Mouse (Mus musculus) cortical plate, adult 2 months (tissue): ENCODE data around the gene Coq9. TPM values are rescaled to one million over a fixed set of nuclear protein-coding genes. Genes with fewer than 3 reads are reported as not detected.
"Not testable (repeated sequence)": the region's sequence is repeated elsewhere in the genome, so short reads cannot be mapped to it uniquely, and the experiment has no call there.

ENCODE experiments used
- H3K27ac ChIP-seq: fragments of 200-500 bp; 2 replicates; pipeline ENCODE4 v1.5.1; 2012; ENCODE audit warnings: low read length, control low read depth, inconsistent platforms; ENCODE audit not compliant: insufficient read depth
- H3K4me1 ChIP-seq: fragments of 200-500 bp; 2 replicates; pipeline ENCODE4 v1.6.1; 2011; ENCODE audit warnings: low read length; ENCODE audit not compliant: control insufficient read depth, insufficient read depth
- H3K4me3 ChIP-seq: fragments of 200-500 bp; 2 replicates; pipeline ENCODE4 v1.5.1; 2011; ENCODE audit warnings: mild to moderate bottlenecking, low read length, control low read depth; ENCODE audit not compliant: insufficient read depth
- CTCF ChIP-seq: fragments of 200-500 bp; IDR thresholded peaks from 2 replicates; pipeline ENCODE4 v1.5.1; 2011; ENCODE audit warnings: mild to moderate bottlenecking, control low read depth, low read length; ENCODE audit not compliant: insufficient read depth; ENCODE audit errors: extremely low read depth
- POLR2A ChIP-seq: fragments of 200-500 bp; IDR thresholded peaks from 2 replicates; pipeline ENCODE4 v1.6.1; 2011; ENCODE audit warnings: mild to moderate bottlenecking, low read length, control low read depth; ENCODE audit not compliant: insufficient read depth; ENCODE audit errors: extremely low read depth
- polyA plus RNA-seq: library from polyadenylated mRNA; depleted of rRNA; stranded (reverse); fragments of >200 nt; gene quantifications from 2 replicates; pipeline ENCODE4 v1.2.3, GENCODE M21; 2012

Coq9 gene
- polyA plus RNA-seq, 1 experiment: 103 TPM

DNA sequence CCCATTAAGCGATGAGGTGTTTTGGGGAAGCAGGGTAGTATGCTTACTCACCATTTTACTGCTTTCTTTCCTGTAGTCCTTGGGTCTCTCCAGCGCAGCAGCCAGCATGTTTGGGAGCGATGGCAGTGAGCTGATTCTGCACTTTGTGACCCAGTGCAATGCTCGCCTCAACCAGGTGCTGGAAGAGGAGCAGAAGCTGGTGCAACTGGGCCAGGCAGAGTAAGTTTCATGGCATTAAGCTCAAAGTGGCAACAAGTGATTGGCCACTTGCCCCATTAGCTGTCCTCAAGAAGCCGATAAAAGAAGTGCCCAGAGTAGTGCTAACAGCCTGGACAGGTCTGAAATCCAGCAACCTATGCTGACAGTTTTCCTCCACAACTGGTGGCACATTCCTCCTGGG is 11.9 kb downstream of the Coq9 start:
- H3K4me1 ChIP-seq: no peaks in the 10 kb centered on the region
- H3K27ac ChIP-seq: no peak overlapping the region
- H3K4me3 ChIP-seq: no peak overlapping the region
- no peak for TF ChIP-seq POLR2A
- TF ChIP-seq CTCF: no peak

DNA sequence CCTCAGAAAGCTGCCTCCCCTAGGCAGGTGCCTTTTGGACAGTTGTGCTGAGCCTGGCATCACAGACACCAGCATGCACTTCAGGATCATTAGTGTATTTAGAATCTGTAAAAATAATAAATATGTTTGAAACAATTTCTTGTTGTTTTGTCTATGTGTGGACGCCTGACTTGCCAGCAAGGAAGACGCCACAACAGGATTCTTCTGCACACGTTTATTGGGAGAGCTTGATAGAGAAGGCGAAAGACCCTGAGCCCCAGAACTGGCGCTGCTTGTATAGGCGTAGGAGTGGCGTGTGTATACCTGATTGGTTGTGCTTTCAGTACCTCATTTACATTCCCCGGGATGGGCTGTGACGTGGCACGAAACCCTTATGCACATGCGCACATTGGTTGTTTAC is 16.6 kb downstream of the Coq9 start:
- not testable (repeated sequence) for H3K4me3 ChIP-seq, H3K27ac ChIP-seq, H3K4me1 ChIP-seq

DNA sequence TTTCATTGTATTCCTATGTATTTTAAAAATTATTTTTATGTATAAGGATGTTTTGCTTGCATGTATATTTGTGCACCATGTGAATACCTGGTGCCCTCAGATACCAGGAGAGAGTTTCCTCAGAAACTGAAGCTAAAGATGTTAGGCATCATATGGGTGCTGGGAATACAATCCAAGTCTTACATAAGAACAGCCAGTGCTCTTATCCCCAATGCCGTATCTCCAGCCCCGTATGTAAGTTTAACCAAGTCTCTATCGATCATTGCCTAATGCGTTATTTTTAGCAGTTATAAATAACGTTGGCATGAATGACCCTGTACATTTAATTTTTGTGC is 18.9 kb downstream of the Coq9 start:
- Histone ChIP-seq H3K27ac (no peak overlapping the region), H3K4me3 (no peak overlapping the region; the same call in 1 of the 2 replicates)
- no peak for TF ChIP-seq CTCF
- no peak for TF ChIP-seq POLR2A

DNA sequence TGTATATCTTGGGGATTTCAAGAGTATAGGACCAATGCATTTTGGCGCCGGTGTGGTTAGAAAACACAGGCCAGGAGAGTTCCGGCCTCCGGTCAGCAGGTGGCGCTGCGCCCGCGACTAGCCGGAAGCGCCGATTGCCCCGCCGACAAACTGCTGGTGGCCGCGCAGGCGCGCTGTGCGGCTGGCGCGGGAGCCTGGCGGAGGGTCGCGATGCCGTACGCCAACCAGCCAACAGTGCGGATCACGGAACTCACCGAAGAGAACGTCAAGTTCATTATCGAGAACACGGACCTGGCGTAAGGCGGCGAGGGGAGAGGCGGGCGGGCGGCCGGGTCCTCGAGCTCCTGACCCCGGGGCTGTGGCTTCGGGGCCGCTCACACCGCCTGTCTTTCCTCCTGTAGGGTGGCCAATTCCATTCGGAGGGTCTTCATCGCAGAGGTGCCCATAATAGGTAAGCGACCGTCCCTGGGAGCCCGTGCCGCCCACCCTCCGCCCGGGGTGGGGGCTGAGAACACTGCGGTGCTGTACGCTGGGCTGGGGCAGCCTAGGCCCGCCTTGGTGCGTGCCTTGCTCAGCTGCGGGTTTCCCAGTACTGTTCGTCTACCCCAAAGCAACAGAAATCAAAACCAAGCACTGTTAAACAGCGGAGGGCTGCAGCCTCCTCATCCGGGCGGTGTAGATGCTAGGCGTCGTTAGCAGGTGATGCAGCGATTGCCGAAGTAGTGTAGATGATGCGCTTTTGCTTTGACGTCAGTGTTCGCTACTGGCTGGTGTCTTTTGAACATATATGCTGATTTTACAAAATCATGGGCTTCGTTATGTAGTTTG is 19.4 kb downstream of the Coq9 start, which contains the start of gene Polr2c:
Polr2c (plus strand) TSS at position 105 of the 828 bp plus-strand sequence.
- Histone ChIP-seq H3K27ac (peak within 1 kb of the TSS; percentile 80; the same call in 1 of the 2 replicates), H3K4me3 (peak within 1 kb of the TSS; percentile 91), H3K4me1 (peaks cover 5% of the 10 kb centered on the region)
- TF ChIP-seq POLR2A: peak; percentile 62; the same call in 1 of the 2 replicates
- peak; percentile 58 for TF ChIP-seq CTCF

More for the DNA sequence above, 18.9 kb downstream of the Coq9 start:
- peaks cover 5% of the 10 kb centered on the region for H3K4me1 ChIP-seq

DNA sequence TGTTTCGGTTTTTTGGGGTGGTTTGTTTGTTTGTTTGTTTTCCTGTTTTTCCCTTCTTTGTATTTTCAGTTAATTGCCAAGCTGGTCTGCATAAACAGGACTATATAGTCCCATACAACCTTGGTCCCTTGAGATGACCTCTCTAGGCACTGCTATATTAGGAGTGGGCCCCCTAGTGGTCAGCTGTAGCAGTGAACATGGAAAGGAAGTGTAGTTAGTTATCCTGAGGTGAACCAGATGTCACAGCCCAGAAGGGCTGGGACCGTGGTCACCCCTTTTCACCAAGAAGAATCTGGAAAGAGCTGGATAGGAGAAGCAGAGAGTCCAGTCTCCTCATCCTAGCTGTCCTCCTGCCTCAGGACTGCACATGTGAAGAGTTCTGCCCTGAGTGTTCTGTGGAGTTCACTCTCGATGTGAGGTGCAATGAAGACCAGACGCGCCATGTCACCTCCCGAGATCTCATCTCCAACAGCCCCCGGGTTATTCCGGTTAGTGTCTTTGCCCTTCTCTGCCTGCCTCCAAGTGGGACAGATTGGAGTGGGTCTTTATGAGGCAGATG is 23.3 kb downstream of the Coq9 start:
- Histone ChIP-seq H3K27ac (no peak overlapping the region), H3K4me3 (no peak overlapping the region), H3K4me1 (peaks cover 5% of the 10 kb centered on the region)
- TF ChIP-seq POLR2A: no peak
- peak; percentile 66 for TF ChIP-seq CTCF

DNA sequence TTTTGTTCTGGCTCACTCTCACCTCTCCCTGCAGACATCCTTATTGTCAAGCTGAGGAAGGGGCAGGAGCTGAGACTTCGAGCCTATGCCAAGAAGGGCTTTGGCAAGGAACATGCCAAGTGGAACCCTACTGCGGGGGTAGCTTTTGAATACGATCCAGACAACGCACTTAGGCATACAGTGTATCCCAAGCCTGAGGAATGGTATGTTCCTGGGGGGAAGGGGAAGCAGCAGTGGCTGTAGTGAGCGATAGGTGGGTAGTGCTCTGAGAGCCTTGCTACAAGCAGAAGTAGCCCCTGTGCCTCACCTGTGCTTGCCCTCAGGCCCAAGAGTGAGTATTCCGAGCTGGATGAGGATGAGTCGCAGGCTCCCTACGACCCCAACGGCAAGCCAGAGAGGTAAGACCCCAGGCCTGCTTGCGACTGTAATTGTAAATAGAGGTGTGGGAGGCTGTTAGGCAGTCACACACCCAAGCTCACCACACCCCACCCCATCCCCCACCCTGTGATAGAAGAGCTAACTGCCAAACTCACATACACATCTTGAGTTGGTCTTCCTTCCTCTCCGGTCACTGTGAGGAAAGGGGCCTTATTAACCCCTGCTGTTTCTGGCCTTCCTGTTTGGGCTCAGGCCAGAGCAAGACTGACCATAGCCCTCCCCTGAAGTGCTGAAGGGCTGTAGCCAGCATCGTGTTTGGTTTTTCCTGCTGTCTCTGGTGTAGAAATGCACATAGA is 24.5 kb downstream of the Coq9 start:
- TF ChIP-seq CTCF (no peak), POLR2A (no peak)
- Histone ChIP-seq H3K4me3 (no peak overlapping the region), H3K4me1 (peaks cover 5% of the 10 kb centered on the region), H3K27ac (no peak overlapping the region)

DNA sequence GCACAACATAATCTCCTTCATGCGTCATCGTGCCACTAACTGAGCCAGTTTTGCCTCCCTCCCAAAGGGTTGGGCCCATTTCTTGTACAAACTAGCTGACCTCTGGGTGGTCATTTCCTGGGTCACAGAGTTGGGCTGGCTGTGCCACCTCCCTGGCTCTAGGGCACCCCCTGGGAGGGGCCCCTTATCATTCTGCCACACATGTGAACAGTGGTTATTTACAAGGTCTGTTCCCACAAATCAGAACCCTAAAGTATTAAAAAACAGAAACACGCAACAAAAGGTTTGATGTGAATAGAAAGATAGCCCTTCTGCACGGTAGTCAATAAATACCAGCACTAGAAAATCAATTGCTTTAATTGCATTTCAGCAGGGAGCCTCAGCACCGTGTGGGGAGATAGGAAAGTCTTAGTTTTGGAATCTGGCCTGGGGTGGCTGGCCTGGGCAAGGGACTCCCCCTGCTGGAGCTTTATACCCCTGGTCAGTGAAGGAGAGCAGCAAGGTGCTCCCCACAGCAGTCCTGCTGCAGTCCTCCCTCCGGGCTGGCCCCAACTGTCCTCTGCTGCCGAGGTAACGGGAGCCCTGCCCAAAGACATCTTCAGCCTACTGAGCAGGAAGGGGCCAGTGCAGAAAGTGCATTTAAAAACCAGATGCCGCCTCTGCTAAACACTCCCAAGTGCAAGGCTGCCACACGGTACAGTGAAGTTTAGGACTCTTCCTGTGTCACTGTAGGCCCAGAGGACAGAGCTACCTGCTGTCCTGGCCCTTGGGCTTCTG is 26.0 kb downstream of the Coq9 start:
- no peak overlapping the region for H3K27ac ChIP-seq
- no peak overlapping the region for H3K4me3 ChIP-seq
- peaks cover 3% of the 10 kb centered on the region for H3K4me1 ChIP-seq
- no peak for TF ChIP-seq CTCF
- no peak for TF ChIP-seq POLR2A

DNA sequence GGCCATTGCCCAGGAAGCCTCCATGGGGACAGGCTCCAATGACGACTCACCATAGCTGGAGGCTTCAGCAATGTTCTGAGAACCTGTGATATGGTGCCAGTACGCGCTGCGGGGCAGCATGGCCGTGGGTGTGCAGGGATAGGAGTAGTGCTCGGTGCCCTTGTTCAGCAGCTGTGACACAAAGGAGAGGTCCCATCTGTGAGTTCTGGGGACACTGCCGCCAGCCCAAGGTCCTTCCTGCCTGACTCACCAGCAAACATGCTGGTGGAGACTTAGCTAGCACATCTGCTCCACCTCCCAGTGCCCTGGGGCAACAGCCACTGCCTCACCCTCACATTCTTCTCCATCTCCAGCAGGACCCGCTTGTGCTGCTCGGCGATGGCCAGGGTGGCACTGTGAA is 27.2 kb downstream of the Coq9 start:
- no peaks in the 10 kb centered on the region for H3K4me1 ChIP-seq
- H3K4me3 ChIP-seq: no peak overlapping the region
- no peak overlapping the region for H3K27ac ChIP-seq
- TF ChIP-seq CTCF (no peak), POLR2A (no peak)

DNA sequence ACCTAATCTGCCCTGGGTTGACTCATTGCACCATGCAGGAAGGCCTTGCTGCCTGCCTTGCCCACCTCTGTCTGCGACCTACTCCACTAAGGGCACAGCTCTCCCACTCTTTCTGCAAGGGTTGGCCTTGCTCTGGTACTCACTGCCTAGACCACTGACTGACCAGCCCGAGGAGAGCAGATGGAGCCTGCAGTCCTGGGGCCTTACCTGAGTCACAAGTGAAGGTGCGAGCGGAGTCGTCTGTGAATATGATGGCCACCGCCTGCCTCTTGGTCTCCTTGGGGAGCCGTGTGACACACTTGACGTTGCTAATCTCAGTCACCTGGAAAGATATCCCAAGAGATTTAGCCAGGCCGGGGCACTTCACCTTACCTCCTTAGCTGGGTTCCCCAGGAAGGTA is 28.8 kb downstream of the Coq9 start:
- H3K27ac ChIP-seq: no peak overlapping the region
- TF ChIP-seq CTCF: no peak
- no peak for TF ChIP-seq POLR2A
- H3K4me3 ChIP-seq: no peak overlapping the region
- no peaks in the 10 kb centered on the region for H3K4me1 ChIP-seq
